Mouse (Mus musculus): ENCODE data around the gene Alk.

- TF ChIP-seq CTCF (IDR thresholded peaks at IDR 0.05; ENCODE audit: borderline replicate concordance, control insufficient read depth, extremely low read depth, insufficient read depth, low read length, poor library complexity) (no peak), POLR2A (IDR thresholded peaks at IDR 0.05; ENCODE audit: control insufficient read depth, extremely low read depth, insufficient read depth, low read length, poor library complexity) (no peak)
Measured at GRCm38 (mm10) chr17:71867892-71868291, 736.5 kb downstream of the Alk start.

All from thymus, adult 2 months (tissue).